Mouse (Mus musculus) hindbrain, embryonic 14.5 days (tissue): ENCODE results near the gene Ier5l. TPM values are rescaled to one million over a fixed set of nuclear protein-coding genes. Genes with fewer than 3 reads are reported as not detected.
A peak's percentile ranks its signal among the peaks of the same experiment; 100 is the strongest.

Source experiments
- ATAC-seq: fragments of 200-750 bp; cut with Nextera tagmentation; 2 replicates; pipeline ENCODE4 v1.8.0; 2017; ENCODE audit warnings: moderate number of reproducible peaks, mild to moderate bottlenecking, moderate TSS enrichment, moderate library complexity; ENCODE audit not compliant: low FRiP score
- DNase-seq: peaks from one replicate; pipeline ENCODE4 v3.0.0-alpha.2; 2015; ENCODE audit warnings: low spot score
- H3K27ac ChIP-seq: fragments of 300-500 bp; sonication (generic); 2 replicates; pipeline ENCODE4 v1.5.1; 2014; ENCODE audit warnings: mild to moderate bottlenecking, moderate library complexity
- H3K27me3 ChIP-seq: fragments of 300-500 bp; sonication (generic); 2 replicates; pipeline ENCODE4 v1.6.1; 2014; ENCODE audit warnings: mild to moderate bottlenecking, low read length, mixed read lengths; ENCODE audit not compliant: control insufficient read depth, insufficient read depth
- H3K36me3 ChIP-seq: fragments of 300-500 bp; sonication (generic); replicated peaks from 2 replicates; pipeline ENCODE4 v1.6.1; 2014; ENCODE audit not compliant: control insufficient read depth, insufficient read depth
- H3K4me1 ChIP-seq: fragments of 300-500 bp; sonication (generic); replicated peaks from 2 replicates; pipeline ENCODE4 v1.6.1; 2014; ENCODE audit warnings: antibody characterized with exemption, low read length, mixed read lengths; ENCODE audit not compliant: control insufficient read depth, insufficient read depth
- H3K4me2 ChIP-seq: fragments of 300-500 bp; sonication (generic); replicated peaks from 2 replicates; pipeline ENCODE4 v1.6.1; 2014; ENCODE audit warnings: mild to moderate bottlenecking, moderate library complexity
- H3K4me3 ChIP-seq: fragments of 300-500 bp; sonication (generic); replicated peaks from 2 replicates; pipeline ENCODE4 v1.5.1; 2014; ENCODE audit warnings: mild to moderate bottlenecking, low read length
- H3K9ac ChIP-seq: fragments of 300-500 bp; sonication (generic); 2 replicates; pipeline ENCODE4 v1.6.1; 2014
- H3K9me3 ChIP-seq: fragments of 300-500 bp; sonication (generic); 2 replicates; pipeline ENCODE4 v1.6.1; 2016; ENCODE audit warnings: low read length; ENCODE audit not compliant: control insufficient read depth
- WGBS: fragments of 180-500 bp; shearing (Covaris S2); extraction: QIAGEN DNeasy Blood & Tissue Kit; methylation state at CpG from one replicate; pipeline ENCODE4 v1.1.7; 2014; 5-methylcytosine and 5-hydroxymethylcytosine counted together
- polyA plus RNA-seq: library from polyadenylated mRNA; unstranded; fragments of >200 nt; fragmentation: Nextera tagmentation; extraction: Ambion mirVana; gene quantifications from 2 replicates; pipeline ENCODE4 v1.2.1, GENCODE M21; 2014

The Ier5l gene
- polyA plus RNA-seq, 1 experiment from 2014 or later = 2.7 TPM

GRCm38 (mm10) chr2:30445312-30445711 lies 28.7 kb downstream of the Ier5l start:
- DNase-seq (no peak), ATAC-seq (no peak)
- Histone ChIP-seq H3K27ac (no peak overlapping the region), H3K4me2 (no peak overlapping the region), H3K9me3 (no peaks in the 10 kb centered on the region), H3K36me3 (peaks cover 43% of the 10 kb centered on the region), H3K27me3 (no peaks in the 10 kb centered on the region), H3K9ac (no peak overlapping the region; the same call in 1 of the 2 replicates), H3K4me3 (no peak overlapping the region), H3K4me1 (peaks cover 30% of the 10 kb centered on the region)
- 27% methylated on average over 2 of the region's 2 CpGs for WGBS

GRCm38 (mm10) chr2:30444450-30444849 lies 29.6 kb downstream of the Ier5l start:
- Histone ChIP-seq H3K4me3 (no peak overlapping the region), H3K4me2 (no peak overlapping the region), H3K9me3 (no peaks in the 10 kb centered on the region), H3K27ac (no peak overlapping the region), H3K9ac (no peak overlapping the region), H3K36me3 (peaks cover 50% of the 10 kb centered on the region), H3K27me3 (no peaks in the 10 kb centered on the region), H3K4me1 (peaks cover 35% of the 10 kb centered on the region)
- DNase-seq (no peak), ATAC-seq (no peak)

- no peak overlapping the region for H3K4me3 ChIP-seq
- no peak overlapping the region for H3K4me2 ChIP-seq
- 83% methylated on average over 5 of the region's 5 CpGs for WGBS
- H3K27ac ChIP-seq = no peak overlapping the region
- H3K4me1 ChIP-seq = peaks cover 35% of the 10 kb centered on the region
- H3K9me3 ChIP-seq = no peaks in the 10 kb centered on the region
- H3K27me3 ChIP-seq = no peaks in the 10 kb centered on the region
- no peak for DNase-seq
- no peak overlapping the region for H3K9ac ChIP-seq
- peaks cover 50% of the 10 kb centered on the region for H3K36me3 ChIP-seq
- ATAC-seq = no peak
Measured at GRCm38 (mm10) chr2:30444006-30444405, 30.0 kb downstream of the Ier5l start.

GRCm38 (mm10) chr2:30443281-30443680 lies 30.7 kb downstream of the Ier5l start:
- 78% methylated on average over 4 of the region's 4 CpGs for WGBS
- Histone ChIP-seq H3K36me3 (peaks cover 53% of the 10 kb centered on the region), H3K27ac (peak overlapping the region; percentile 93), H3K9ac (no peak overlapping the region; the same call in 1 of the 2 replicates), H3K9me3 (no peaks in the 10 kb centered on the region), H3K4me2 (no peak overlapping the region), H3K4me1 (peaks cover 35% of the 10 kb centered on the region), H3K27me3 (no peaks in the 10 kb centered on the region), H3K4me3 (no peak overlapping the region)
- ATAC-seq (no peak), DNase-seq (no peak)

- 49% methylated on average over 5 of the region's 5 CpGs for WGBS
- no peak for DNase-seq
- Histone ChIP-seq H3K4me1 (peaks cover 35% of the 10 kb centered on the region), H3K27ac (peak overlapping the region; percentile 93), H3K4me3 (no peak overlapping the region), H3K36me3 (peaks cover 54% of the 10 kb centered on the region), H3K4me2 (peak overlapping the region; percentile 34), H3K9me3 (no peaks in the 10 kb centered on the region), H3K27me3 (no peaks in the 10 kb centered on the region), H3K9ac (peak overlapping the region; percentile 54)
- no peak for ATAC-seq
Measured at GRCm38 (mm10) chr2:30442498-30442890, 31.5 kb downstream of the Ier5l start.

GRCm38 (mm10) chr2:30441518-30442497 lies 32.2 kb downstream of the Ier5l start:
- Histone ChIP-seq H3K4me3 (no peak overlapping the region; the same call in 1 of the 2 replicates), H3K27me3 (no peaks in the 10 kb centered on the region), H3K36me3 (peaks cover 56% of the 10 kb centered on the region), H3K27ac (peak overlapping the region; percentile 93), H3K4me1 (peaks cover 35% of the 10 kb centered on the region), H3K9ac (peak overlapping the region; percentile 54), H3K4me2 (peak overlapping the region; percentile 34), H3K9me3 (no peaks in the 10 kb centered on the region)
- ATAC-seq (peak; percentile 73), DNase-seq (peak; percentile 85)
- 4% methylated on average over 15 of the region's 15 CpGs for WGBS

GRCm38 (mm10) chr2:30440701-30441517 lies 33.1 kb downstream of the Ier5l start:
- ATAC-seq (peak; percentile 39; the same call in 1 of the 2 replicates), DNase-seq (peak; percentile 91)
- 14% methylated on average over 12 of the region's 12 CpGs for WGBS
- H3K9ac ChIP-seq = peak overlapping the region; percentile 54; the same call in 1 of the 2 replicates
- H3K36me3 ChIP-seq = peaks cover 56% of the 10 kb centered on the region
- H3K27me3 ChIP-seq = no peaks in the 10 kb centered on the region
- H3K9me3 ChIP-seq = no peaks in the 10 kb centered on the region
- peaks cover 35% of the 10 kb centered on the region for H3K4me1 ChIP-seq
- H3K27ac ChIP-seq = peak overlapping the region; percentile 93
- H3K4me2 ChIP-seq = peak overlapping the region; percentile 34
- no peak overlapping the region for H3K4me3 ChIP-seq

GRCm38 (mm10) chr2:30440211-30440700 lies 33.8 kb downstream of the Ier5l start:
- Histone ChIP-seq H3K36me3 (peaks cover 53% of the 10 kb centered on the region), H3K9ac (no peak overlapping the region), H3K4me3 (no peak overlapping the region), H3K27ac (peak overlapping the region; percentile 93), H3K9me3 (no peaks in the 10 kb centered on the region), H3K4me2 (no peak overlapping the region), H3K27me3 (no peaks in the 10 kb centered on the region), H3K4me1 (peaks cover 35% of the 10 kb centered on the region)
- DNase-seq (no peak), ATAC-seq (no peak)
- WGBS = 61% methylated on average over 3 of the region's 3 CpGs

GRCm38 (mm10) chr2:30439631-30440030 lies 34.4 kb downstream of the Ier5l start:
- Histone ChIP-seq H3K4me2 (no peak overlapping the region), H3K9ac (no peak overlapping the region), H3K9me3 (no peaks in the 10 kb centered on the region), H3K4me3 (no peak overlapping the region), H3K4me1 (peaks cover 35% of the 10 kb centered on the region), H3K27me3 (no peaks in the 10 kb centered on the region), H3K27ac (peak overlapping the region; percentile 93), H3K36me3 (peaks cover 54% of the 10 kb centered on the region)
- ATAC-seq (no peak), DNase-seq (no peak)
- WGBS = 92% methylated on average over 6 of the region's 6 CpGs
